Mouse (Mus musculus): ENCODE results near the gene Gse1. TPM values are rescaled to one million over a fixed set of nuclear protein-coding genes. Genes with fewer than 3 reads are reported as not detected.

The Gse1 gene
- total RNA-seq, 2 experiments from 2014 or later = 25.5 to 38.6 TPM

- no peak for DNase-seq
These were observed 70.6 kb downstream of the Gse1 start for GRCm38 (mm10) chr8:120298601-120299532.

DNA sequence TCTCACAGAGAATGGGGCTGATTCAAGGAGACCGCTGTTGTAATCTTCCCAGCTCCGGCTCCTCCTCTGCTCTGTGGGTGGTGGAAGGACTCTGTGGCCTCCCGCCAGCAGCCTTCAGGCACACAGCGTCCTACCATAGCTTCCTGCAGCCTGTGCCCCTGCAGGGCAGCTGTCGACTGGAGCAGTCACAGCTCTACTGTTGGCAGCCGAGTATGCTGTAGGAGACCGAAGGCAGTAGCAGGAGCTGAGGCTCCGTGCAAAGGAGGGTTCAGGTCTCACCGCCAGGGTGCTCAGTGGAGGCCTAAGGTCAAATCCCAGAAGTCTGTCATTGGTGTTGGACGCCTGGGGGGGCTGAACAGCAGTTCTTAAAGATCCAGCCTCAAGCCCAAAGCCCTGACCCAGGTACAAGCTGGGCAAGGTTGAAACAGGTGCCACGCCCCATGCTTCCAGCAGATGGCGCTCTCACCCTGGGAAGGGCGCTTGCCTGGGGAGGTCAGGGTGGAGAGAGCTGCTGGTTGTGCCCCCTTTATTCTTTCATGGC lies 72.4 kb downstream of the Gse1 start:
- peak; percentile 85 for DNase-seq

DNA sequence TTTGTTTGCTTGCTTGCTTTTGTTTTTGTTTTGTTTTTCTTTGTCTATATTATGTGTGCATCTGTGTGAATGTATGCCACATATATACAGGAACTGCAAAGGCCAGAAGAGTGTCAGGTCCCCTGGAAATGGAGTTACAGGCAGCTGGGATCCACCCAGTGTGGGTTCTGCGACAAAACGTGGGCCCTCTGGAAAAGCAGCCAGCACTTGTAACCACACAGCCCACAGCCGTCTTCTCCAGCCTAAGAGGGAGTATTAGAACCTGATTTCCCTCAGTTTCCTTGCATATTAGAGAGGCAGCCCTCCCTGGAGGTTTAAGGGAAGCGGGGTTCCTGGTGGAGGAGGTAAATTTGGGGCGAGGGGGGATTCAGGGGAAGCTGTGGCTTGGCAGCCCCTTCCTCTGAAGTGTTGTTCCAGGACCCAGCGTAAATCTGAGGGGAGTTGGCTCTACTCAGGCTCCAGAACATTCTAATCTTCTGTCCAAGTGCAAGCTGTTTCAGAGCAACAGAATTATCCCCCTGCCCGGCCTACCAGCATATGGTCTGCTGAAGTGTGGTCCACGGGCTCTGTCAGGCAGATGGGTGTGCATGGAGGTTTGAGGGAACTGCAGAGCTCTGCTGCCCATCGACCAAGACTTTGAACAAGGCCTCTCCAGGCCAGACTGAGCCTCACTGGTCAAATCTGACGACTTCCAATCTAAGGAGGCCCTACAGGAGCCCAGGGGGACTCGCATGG lies 74.9 kb downstream of the Gse1 start:
- no peak for DNase-seq

GRCm38 (mm10) chr8:120304097-120304496 lies 75.8 kb downstream of the Gse1 start:
- no peak for DNase-seq

- DNase-seq = peak; percentile 7
These were observed 77.6 kb downstream of the Gse1 start for GRCm38 (mm10) chr8:120305800-120306385.

DNA sequence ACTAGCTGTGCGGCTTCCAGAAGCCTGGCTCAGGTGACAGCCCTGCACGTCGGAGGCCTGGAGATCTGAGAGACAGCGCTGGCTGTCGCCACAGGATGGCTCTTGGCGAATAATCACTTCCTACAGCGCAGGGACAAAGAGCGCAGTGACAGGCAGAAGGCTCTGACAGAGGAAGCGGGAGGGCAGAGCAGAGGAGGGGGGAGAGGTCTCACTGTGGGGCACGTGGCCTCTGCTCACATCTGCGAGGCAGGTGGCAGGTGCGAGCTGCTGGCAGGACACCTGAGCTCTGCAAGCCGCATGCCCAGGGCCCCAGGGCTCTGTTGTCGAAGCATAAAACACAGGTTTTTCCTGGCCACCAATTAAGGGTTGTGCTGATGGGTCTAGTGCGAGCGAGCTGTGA lies 78.8 kb downstream of the Gse1 start:
- no peak for DNase-seq

DNA sequence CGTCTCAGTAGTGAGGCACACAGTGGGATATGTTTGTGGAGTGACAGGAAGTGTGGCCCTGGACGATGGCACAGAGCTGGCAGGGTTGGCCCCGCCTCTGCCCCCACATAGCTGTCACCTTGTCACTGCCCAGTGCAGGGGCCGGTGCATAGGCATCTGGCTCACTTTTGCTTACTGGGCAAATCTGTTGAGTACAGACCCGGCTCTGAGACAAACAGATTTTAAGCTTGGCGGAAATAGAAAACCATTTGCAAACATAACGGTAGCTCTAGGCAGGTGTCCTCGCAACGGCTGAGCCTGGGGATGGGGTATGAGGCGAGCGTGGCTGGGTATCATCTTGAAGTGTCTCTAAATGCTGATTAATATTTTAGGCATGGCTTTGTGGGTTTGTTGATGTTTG lies 79.3 kb downstream of the Gse1 start:
- DNase-seq = no peak

GRCm38 (mm10) chr8:120308131-120308530 lies 79.9 kb downstream of the Gse1 start:
- no peak for DNase-seq

- peak; percentile 49 for DNase-seq
These were observed 80.3 kb downstream of the Gse1 start for GRCm38 (mm10) chr8:120308553-120308952.

DNA sequence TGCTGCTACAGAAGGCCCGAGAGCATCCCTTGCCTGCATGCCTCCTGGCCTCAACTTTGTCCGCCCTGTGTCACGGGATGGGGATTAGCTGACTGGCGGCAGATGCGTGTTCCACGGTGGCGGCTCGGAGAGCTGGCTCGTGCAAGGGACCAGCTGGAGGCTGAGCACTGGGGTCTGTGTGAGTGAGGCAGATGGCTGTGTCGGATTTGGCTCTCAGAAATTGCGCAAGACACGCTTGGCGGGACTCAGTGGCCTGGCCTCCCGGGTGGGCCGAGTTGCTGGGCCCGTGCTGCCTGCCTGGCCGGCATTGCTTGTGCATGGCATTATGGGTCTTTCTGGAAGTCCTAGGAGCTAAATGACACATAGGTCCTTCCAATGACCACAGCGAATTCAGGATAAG lies 81.1 kb downstream of the Gse1 start:
- peak; percentile 62 for DNase-seq

DNA sequence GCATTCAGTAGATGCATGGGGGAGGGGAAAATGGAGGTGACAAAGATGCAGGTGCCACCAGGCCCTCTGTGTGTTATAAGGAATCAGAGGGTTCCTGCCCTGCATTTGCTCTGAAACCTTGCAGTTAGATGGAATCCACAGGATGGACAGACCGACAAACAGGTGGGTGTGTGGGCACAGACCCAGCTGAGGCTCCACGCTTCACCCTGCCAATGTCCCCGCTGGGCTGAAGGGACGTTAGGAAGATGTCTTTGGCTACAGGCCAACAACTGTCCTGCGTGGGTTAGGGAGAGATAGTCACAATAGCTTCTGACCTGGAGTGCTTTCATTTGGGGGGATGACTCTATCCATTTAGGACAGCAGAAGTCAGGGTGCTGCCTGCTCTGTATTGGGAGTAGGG lies 81.8 kb downstream of the Gse1 start:
- DNase-seq = no peak

- no peak for DNase-seq
These were observed 84.2 kb downstream of the Gse1 start for GRCm38 (mm10) chr8:120312452-120312851.

DNA sequence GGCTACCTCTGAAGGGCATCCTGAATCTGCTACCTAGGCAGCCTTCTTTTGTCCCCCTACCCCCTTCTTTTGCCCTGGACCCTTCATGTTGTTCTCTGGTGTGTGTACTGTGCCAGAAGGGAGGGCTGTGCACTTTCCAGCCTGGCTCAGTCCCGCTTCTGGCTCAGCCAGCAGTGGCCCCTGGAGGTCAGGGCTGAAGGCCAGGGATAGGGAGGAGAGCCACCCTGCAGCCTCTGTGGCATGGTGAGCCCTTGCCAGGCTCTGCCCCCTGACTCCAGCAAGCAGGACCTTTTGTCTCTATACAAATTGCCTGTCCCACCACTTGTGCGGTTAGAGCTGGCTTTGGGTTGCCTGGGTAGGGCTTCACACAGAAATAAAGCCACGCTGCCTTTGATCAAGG lies 85.4 kb downstream of the Gse1 start:
- DNase-seq = no peak

DNA sequence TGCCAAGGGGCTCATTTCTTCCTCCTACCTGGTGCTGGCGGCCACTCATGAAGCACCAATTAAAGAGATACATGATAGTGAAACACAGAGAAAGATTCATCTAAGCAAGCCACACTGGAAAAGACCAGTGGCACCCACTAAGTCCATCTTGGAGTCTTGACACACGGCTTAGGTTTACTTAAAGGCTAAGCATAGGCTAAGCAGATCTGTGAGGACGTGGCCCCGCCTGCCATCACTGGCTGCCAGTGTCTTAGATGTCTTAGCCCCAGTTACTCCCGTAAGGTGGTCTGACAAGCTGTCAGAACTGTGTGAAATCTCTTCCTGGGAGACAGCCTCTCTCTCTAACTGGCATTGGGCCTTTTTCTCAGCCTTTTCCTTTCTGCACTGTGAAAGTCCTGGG lies 86.7 kb downstream of the Gse1 start:
- DNase-seq = no peak

- DNase-seq = no peak
These were observed 87.4 kb downstream of the Gse1 start for GRCm38 (mm10) chr8:120315644-120316043.

DNA sequence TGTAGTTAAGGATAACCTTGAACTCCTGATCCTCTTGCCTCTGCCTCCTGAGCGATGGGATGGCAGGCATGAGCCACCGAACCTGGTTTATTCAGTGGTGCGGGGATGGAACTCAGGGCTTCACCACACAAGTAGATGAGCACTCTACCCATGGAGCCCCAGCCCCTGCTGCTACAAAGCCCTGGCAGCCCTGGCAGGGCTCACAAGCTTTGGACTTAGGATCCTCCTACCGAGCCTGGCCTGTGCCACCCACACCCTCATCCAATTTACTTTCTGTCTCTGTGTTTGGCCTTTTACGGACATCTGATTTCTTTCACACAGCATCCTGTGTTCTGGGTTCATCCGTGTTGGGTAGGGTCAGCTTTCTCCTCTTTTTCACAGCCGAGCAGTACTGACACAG lies 88.5 kb downstream of the Gse1 start:
- no peak for DNase-seq

DNA sequence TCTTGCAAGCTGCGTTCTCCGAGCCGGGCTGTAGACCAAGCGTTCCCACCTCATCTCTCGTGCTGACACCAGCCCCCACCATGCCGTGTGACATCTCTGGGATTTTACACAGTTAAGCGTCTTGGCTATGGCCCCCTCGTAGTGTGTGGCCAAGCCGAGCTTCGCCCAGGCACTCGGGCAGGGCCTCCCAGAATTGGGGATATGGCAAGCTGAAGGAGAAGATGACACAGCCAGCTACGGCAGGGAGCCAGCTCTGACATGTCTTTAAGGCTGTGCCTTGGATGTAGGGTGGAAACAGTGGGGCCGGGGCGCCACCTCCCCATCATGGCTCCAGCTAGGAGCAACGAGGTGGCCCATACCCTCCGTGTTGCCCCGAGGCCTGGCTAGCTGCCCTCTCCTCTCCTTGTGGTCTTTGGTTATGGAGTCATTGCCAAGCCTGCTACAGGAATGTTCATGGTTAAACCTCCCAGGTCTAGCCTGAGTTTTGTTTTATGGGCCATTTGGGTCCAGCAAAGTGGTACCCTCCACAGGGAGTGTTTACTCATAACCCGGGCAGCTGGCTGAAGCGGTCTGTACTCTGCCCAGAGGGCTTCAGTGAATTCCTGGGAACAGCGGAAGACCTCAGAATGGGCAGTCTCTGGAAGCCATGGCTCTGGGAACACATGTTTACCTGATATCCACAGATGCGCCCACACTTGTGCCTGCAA lies 89.0 kb downstream of the Gse1 start:
- DNase-seq = no peak

GRCm38 (mm10) chr8:120318476-120318991 lies 90.3 kb downstream of the Gse1 start:
- DNase-seq = no peak

- DNase-seq = peak; percentile 81
These were observed 91.2 kb downstream of the Gse1 start for GRCm38 (mm10) chr8:120319449-120319848.

GRCm38 (mm10) chr8:120320146-120320545 lies 91.9 kb downstream of the Gse1 start:
- DNase-seq = no peak

GRCm38 (mm10) chr8:120321724-120322123 lies 93.5 kb downstream of the Gse1 start:
- no peak for DNase-seq

DNA sequence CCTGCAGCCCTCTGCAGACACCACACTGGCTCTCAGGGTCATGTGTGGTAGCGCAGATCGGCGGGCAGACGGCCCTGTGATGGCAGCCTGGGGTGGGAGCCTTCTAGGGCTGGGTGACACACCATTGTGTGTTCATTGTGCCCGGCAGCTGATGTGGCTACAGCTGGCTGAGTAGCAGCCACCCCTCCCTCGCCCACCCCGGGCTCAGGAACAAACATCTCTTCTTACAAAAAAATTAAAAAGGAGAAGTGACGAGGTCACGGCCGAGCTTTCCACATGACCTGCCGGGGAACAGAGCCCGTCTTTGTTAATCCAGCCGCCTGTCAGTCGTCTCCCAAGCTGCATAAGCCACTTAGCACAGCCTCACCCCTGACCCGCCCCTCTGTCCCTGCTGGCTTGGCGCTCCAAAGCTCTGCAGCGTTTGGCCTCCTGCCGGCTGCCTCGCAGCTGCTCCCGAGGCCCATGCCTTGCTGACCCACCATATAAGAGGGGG lies 94.7 kb downstream of the Gse1 start:
- DNase-seq = peak; percentile 64
